Mouse (Mus musculus) testis, adult 2 months (tissue): ENCODE measurements at regions not wholly inside any gene's neighbourhood (a gene's known extent, or its start where the extent isn't known, plus 50 kb on each side); places are given as distances from the start of the nearest gene placed in this dataset.

ENCODE experiments used
- CTCF ChIP-seq: fragments of 200-500 bp; IDR thresholded peaks from 2 replicates; pipeline ENCODE4 v1.5.1; 2012; ENCODE audit warnings: low read depth, mild to moderate bottlenecking, inconsistent platforms, low read length, moderate library complexity; ENCODE audit not compliant: control insufficient read depth, insufficient read depth, insufficient replicate concordance
- POLR2A ChIP-seq: fragments of 200-500 bp; IDR thresholded peaks from 2 replicates; pipeline ENCODE4 v1.6.1; 2012; ENCODE audit warnings: low read depth, mild to moderate bottlenecking, inconsistent platforms, low read length, moderate library complexity; ENCODE audit not compliant: control insufficient read depth

GRCm38 (mm10) chr15:74282440-74283171 lies 353.5 kb downstream of the Mroh4 start:
- TF ChIP-seq POLR2A (no peak), CTCF (no peak)
